Mouse (Mus musculus) liver, embryonic 18 days (tissue): ENCODE data around the gene Rwdd2b. TPM values are rescaled to one million over a fixed set of nuclear protein-coding genes. Genes with fewer than 3 reads are reported as not detected.

Source experiments
- polyA plus RNA-seq: library from polyadenylated mRNA; depleted of rRNA; stranded (reverse); fragments of >200 nt; gene quantifications from 2 replicates; pipeline ENCODE4 v1.2.3, GENCODE M21; 2012; rRNA removed

The Rwdd2b gene
- 2.6 and 3.0 TPM in 2 replicates for polyA plus RNA-seq

DNA sequence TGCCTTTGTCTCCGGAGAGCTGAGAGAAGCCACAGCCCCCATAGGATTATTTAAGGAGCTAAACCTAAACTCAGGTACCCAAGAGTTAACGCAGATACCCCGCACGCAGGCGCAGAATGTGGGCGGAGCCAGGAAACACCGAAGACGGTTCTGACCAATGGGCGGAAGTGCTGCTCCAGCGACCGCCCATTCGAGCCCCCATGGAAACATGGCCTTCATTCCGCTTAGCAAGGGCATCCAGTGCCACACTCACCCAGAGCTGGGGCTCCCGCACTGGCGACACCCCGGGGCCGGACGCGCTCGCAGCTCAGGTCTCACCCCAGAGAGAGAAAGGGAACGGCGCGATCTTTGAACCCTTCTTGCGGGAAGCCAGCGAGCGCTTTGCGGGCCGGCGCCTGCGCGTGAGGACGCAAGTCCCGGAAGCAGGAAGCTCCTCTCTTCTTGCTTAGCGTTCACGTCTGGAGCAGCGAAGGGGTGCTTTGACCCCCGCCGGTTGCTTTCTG lies at the start of gene Rwdd2b:
Rwdd2b (minus strand) TSS at position 390 of the 503 bp plus-strand sequence.

DNA sequence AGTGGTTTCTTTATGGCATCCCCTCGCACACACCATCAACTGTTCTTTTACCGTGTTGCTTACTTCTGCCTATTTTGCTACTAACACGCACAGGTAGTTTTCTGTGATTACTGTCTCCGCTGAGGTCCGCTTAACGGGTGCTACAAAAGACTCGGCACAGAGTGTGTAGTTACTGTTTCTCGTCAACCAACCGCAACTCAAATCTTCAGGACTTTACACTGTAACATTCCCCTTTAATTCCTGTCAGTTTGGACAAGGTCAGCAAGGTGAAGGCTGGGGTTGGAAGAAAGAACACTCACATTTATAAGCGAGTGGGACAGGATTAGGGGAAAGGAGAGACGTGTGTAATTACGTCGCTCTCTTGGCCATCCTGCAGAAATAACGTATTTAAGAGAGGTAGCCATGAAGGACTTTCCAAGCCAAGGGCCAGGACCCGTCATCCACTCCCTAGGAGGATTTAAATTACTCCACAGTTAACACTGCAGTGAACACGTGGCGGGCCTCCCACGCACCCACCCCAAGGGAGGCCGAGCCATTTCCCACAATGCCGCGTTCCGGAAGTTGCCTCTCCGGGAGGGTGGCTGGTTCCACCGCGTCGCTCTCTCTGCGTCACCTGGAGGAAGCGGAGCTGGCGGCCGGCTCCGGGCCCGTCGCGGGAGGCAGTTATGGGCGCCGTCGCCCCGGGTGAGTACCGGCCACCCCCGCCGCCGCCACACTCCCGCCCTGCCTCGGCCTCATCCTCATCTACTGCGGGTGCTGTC lies 14.2 kb upstream of the Rwdd2b start, which contains the start of gene Usp16:
Usp16 (plus strand) TSS at position 285 of the 761 bp plus-strand sequence.

DNA sequence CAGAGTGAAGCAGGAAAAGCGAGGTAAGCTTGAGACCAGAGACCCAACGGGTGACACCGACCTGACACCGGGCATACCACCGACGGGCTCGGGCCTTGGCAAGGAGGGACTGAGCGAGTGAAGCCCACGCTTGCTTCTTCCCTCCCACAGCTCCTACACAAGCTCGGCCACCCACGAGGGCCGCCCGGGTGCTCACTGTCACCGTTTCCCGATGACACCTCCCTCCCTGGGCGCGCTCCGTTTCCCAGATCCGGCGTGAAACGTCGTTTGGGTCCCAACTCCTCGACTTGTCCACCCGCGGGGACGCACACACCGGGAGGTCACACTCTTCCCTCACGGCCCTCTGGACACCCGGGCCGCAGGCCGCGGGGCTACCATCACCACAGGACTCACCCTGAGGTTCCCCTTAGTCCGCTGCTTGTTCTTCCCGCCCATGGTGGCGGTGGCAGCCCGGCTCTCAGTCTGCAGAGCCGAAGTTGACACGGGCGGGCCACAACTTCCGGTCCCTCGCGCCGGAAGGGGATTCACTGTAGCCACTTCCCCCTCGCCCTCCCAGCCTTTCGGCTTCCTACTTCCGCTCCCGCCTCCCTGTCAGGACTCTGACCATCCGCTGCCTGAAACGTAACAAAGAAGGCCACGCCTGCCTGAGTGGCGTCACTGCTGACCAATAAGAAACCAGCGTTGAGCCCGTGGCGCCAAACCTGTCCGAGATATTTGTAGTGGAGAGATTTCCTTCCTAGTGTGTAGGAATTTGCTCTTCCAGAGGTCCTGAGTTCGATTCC lies 8.1 kb downstream of the Rwdd2b start, which contains the start of gene Ltn1:
Ltn1 (minus strand) TSS at position 580 of the 782 bp plus-strand sequence.

Other genes starting within 250 kb of the Rwdd2b start
- gene N6amt1, start 86.4 kb downstream of the Rwdd2b start, polyA plus RNA-seq, result 5.9 TPM in 2 replicates
- 4.0 and 4.2 TPM in 2 replicates for gene Ltn1, start 8.0 kb downstream of the Rwdd2b start, polyA plus RNA-seq
- gene Usp16, start 14.1 kb upstream of the Rwdd2b start, polyA plus RNA-seq, result 20.0 and 20.1 TPM in 2 replicates
- gene Cct8, start 55.3 kb upstream of the Rwdd2b start, polyA plus RNA-seq, result 84.0 and 84.7 TPM in 2 replicates
- 0.32 and 0.38 TPM in 2 replicates for gene Map3k7cl, start 112.8 kb upstream of the Rwdd2b start, polyA plus RNA-seq